Mouse (Mus musculus) stomach, embryonic 16.5 days (tissue): ENCODE data around the gene Snx27. TPM values are rescaled to one million over a fixed set of nuclear protein-coding genes. Genes with fewer than 3 reads are reported as not detected.

Experiments
- ATAC-seq: fragments of 200-750 bp; cut with Nextera tagmentation; 2 replicates; pipeline ENCODE4 v1.8.0; 2017; ENCODE audit warnings: moderate number of reproducible peaks, moderate TSS enrichment; ENCODE audit not compliant: insufficient read depth, low FRiP score
- H3K27ac ChIP-seq: fragments of 300-500 bp; sonication (generic); 2 replicates; pipeline ENCODE4 v1.5.1; 2014; ENCODE audit warnings: low read length
- H3K27me3 ChIP-seq: fragments of 300-500 bp; sonication (generic); 2 replicates; pipeline ENCODE4 v1.6.1; 2014; ENCODE audit warnings: low read length, control low read depth, mixed read lengths; ENCODE audit not compliant: control insufficient read depth, insufficient read depth
- H3K36me3 ChIP-seq: fragments of 300-500 bp; sonication (generic); 2 replicates; pipeline ENCODE4 v1.6.1; 2014; ENCODE audit warnings: low read length; ENCODE audit not compliant: control insufficient read depth, insufficient read depth
- H3K4me1 ChIP-seq: fragments of 300-500 bp; sonication (generic); 2 replicates; pipeline ENCODE4 v1.6.1; 2014; ENCODE audit warnings: low read length, control low read depth, mixed read lengths; ENCODE audit not compliant: control insufficient read depth, insufficient read depth
- H3K4me2 ChIP-seq: fragments of 300-500 bp; sonication (generic); 2 replicates; pipeline ENCODE4 v1.6.1; 2014; ENCODE audit warnings: low read depth, low read length, mixed read lengths
- H3K4me3 ChIP-seq: fragments of 300-500 bp; sonication (generic); replicated peaks from 2 replicates; pipeline ENCODE4 v1.5.1; 2014; ENCODE audit warnings: mild to moderate bottlenecking, low read length
- H3K9ac ChIP-seq: fragments of 300-500 bp; sonication (generic); 2 replicates; pipeline ENCODE4 v1.6.1; 2014; ENCODE audit warnings: low read length
- H3K9me3 ChIP-seq: fragments of 300-500 bp; sonication (generic); replicated peaks from 2 replicates; pipeline ENCODE4 v1.6.1; 2016; ENCODE audit warnings: low read length, control low read depth; ENCODE audit not compliant: control insufficient read depth
- WGBS: fragments of 180-500 bp; shearing (Covaris S2); extraction: QIAGEN DNeasy Blood & Tissue Kit; methylation state at CpG from one replicate; pipeline ENCODE4 v1.1.7; 2014; 5-methylcytosine and 5-hydroxymethylcytosine counted together
- polyA plus RNA-seq: library from polyadenylated mRNA; unstranded; fragments of >200 nt; fragmentation: Nextera tagmentation; extraction: Ambion mirVana; gene quantifications from 2 replicates; pipeline ENCODE4 v1.2.1, GENCODE M21; 2015

The Snx27 gene
- polyA plus RNA-seq, 1 experiment from 2014 or later: 31.4 TPM

- H3K9me3 ChIP-seq: no peaks in the 10 kb centered on the region
- 68% methylated on average over 7 of the region's 7 CpGs for WGBS
- H3K36me3 ChIP-seq: no peaks in the 10 kb centered on the region
- peak overlapping the region; percentile 34 for H3K4me2 ChIP-seq
- peak overlapping the region; percentile 87 for H3K4me3 ChIP-seq
- no peaks in the 10 kb centered on the region for H3K27me3 ChIP-seq
- ATAC-seq: no peak
- no peak overlapping the region for H3K9ac ChIP-seq
- no peak overlapping the region for H3K27ac ChIP-seq
- peaks cover 22% of the 10 kb centered on the region; the same call in 1 of the 2 replicates for H3K4me1 ChIP-seq
These were observed 428 bp upstream of the Snx27 start for GRCm38 (mm10) chr3:94582944-94583343.

- Histone ChIP-seq H3K27ac (peak overlapping the region; percentile 86), H3K4me3 (peak overlapping the region; percentile 87), H3K27me3 (no peaks in the 10 kb centered on the region), H3K4me1 (peaks cover 22% of the 10 kb centered on the region; the same call in 1 of the 2 replicates), H3K36me3 (no peaks in the 10 kb centered on the region), H3K9ac (peak overlapping the region; percentile 94), H3K4me2 (peak overlapping the region; percentile 88), H3K9me3 (no peaks in the 10 kb centered on the region)
- peak; percentile 80 for ATAC-seq
- WGBS: under 1% methylated on average over 46 of the region's 48 CpGs
These were observed 592 bp downstream of the Snx27 start for GRCm38 (mm10) chr3:94581793-94582455.

- no peaks in the 10 kb centered on the region for H3K27me3 ChIP-seq
- peak overlapping the region; percentile 88 for H3K4me2 ChIP-seq
- peak overlapping the region; percentile 94 for H3K9ac ChIP-seq
- no peak for ATAC-seq
- peak overlapping the region; percentile 86 for H3K27ac ChIP-seq
- H3K4me1 ChIP-seq: peaks cover 22% of the 10 kb centered on the region; the same call in 1 of the 2 replicates
- whole genome bisulfite sequencing: 2% methylated on average over 16 of the region's 16 CpGs
- no peaks in the 10 kb centered on the region for H3K9me3 ChIP-seq
- H3K4me3 ChIP-seq: peak overlapping the region; percentile 87
- no peaks in the 10 kb centered on the region for H3K36me3 ChIP-seq
These were observed 1.3 kb downstream of the Snx27 start for GRCm38 (mm10) chr3:94581138-94581780.

GRCm38 (mm10) chr3:94574506-94574905 lies 8.0 kb downstream of the Snx27 start:
- Histone ChIP-seq H3K36me3 (no peaks in the 10 kb centered on the region), H3K9me3 (no peaks in the 10 kb centered on the region), H3K4me1 (0 out of 2 replicates have a peak, but pooled peaks cover 7% of the 10 kb centered on the region), H3K27ac (no peak overlapping the region), H3K27me3 (no peaks in the 10 kb centered on the region), H3K4me2 (no peak overlapping the region), H3K4me3 (no peak overlapping the region), H3K9ac (no peak overlapping the region)
- no peak for ATAC-seq
- whole genome bisulfite sequencing: 68% methylated on average over 6 of the region's 6 CpGs

GRCm38 (mm10) chr3:94567242-94567641 lies 15.3 kb downstream of the Snx27 start:
- no peak overlapping the region for H3K9ac ChIP-seq
- peak; percentile 68; the same call in 1 of the 2 replicates for ATAC-seq
- no peaks in the 10 kb centered on the region for H3K36me3 ChIP-seq
- H3K9me3 ChIP-seq: no peaks in the 10 kb centered on the region
- H3K27me3 ChIP-seq: no peaks in the 10 kb centered on the region
- no peak overlapping the region for H3K4me3 ChIP-seq
- H3K27ac ChIP-seq: peak overlapping the region; percentile 14; the same call in 1 of the 2 replicates
- no peak overlapping the region for H3K4me2 ChIP-seq
- WGBS: 32% methylated on average over 2 of the region's 2 CpGs
- H3K4me1 ChIP-seq: peaks cover 13% of the 10 kb centered on the region

- Histone ChIP-seq H3K27ac (peak overlapping the region; percentile 2), H3K9ac (no peak overlapping the region), H3K4me2 (no peak overlapping the region), H3K27me3 (no peaks in the 10 kb centered on the region), H3K4me1 (peaks cover 24% of the 10 kb centered on the region), H3K4me3 (no peak overlapping the region), H3K36me3 (no peaks in the 10 kb centered on the region; the same call in 1 of the 2 replicates), H3K9me3 (no peaks in the 10 kb centered on the region)
- WGBS: 65% methylated on average over 2 of the region's 2 CpGs
- peak; percentile 61; the same call in 1 of the 2 replicates for ATAC-seq
These were observed 17.0 kb downstream of the Snx27 start for GRCm38 (mm10) chr3:94565557-94565956.

GRCm38 (mm10) chr3:94565127-94565526 lies 17.4 kb downstream of the Snx27 start:
- Histone ChIP-seq H3K4me3 (no peak overlapping the region), H3K4me1 (peaks cover 24% of the 10 kb centered on the region), H3K36me3 (no peaks in the 10 kb centered on the region; the same call in 1 of the 2 replicates), H3K9ac (no peak overlapping the region; the same call in 1 of the 2 replicates), H3K27me3 (no peaks in the 10 kb centered on the region), H3K4me2 (no peak overlapping the region), H3K27ac (peak overlapping the region; percentile 79), H3K9me3 (no peaks in the 10 kb centered on the region)
- WGBS: 31% methylated on average over 3 of the region's 3 CpGs
- ATAC-seq: 0 out of 2 replicates have a peak, but pooled peaks have one; percentile 41

- H3K27ac ChIP-seq: peak overlapping the region; percentile 79; the same call in 1 of the 2 replicates
- 58% methylated on average over 4 of the region's 4 CpGs for WGBS
- ATAC-seq: no peak
These were observed 18.0 kb downstream of the Snx27 start for GRCm38 (mm10) chr3:94564356-94565010.

GRCm38 (mm10) chr3:94563163-94563562 lies 19.4 kb downstream of the Snx27 start:
- Histone ChIP-seq H3K27me3 (no peaks in the 10 kb centered on the region), H3K4me3 (no peak overlapping the region), H3K27ac (no peak overlapping the region), H3K9me3 (no peaks in the 10 kb centered on the region), H3K4me2 (no peak overlapping the region), H3K36me3 (peaks cover 5% of the 10 kb centered on the region; the same call in 1 of the 2 replicates), H3K9ac (no peak overlapping the region), H3K4me1 (peaks cover 24% of the 10 kb centered on the region)
- whole genome bisulfite sequencing: 65% methylated on average over 3 of the region's 3 CpGs
- ATAC-seq: no peak

More at GRCm38 (mm10) chr3:94564356-94565010, 18.0 kb downstream of the Snx27 start:
- Histone ChIP-seq H3K4me1 (peaks cover 24% of the 10 kb centered on the region), H3K9me3 (no peaks in the 10 kb centered on the region), H3K9ac (no peak overlapping the region), H3K4me2 (no peak overlapping the region), H3K36me3 (peaks cover 2% of the 10 kb centered on the region; the same call in 1 of the 2 replicates), H3K4me3 (no peak overlapping the region), H3K27me3 (no peaks in the 10 kb centered on the region)
